Mouse (Mus musculus): ENCODE data around the gene Insm2.
"Not testable (repeated sequence)": the region's sequence is repeated elsewhere in the genome, so short reads cannot be mapped to it uniquely, and the experiment has no call there.

- TF ChIP-seq CTCF (IDR thresholded peaks at IDR 0.05; ENCODE audit: borderline replicate concordance, extremely low read depth, insufficient read depth, insufficient read length); POLR2A (IDR thresholded peaks at IDR 0.05; ENCODE audit: borderline replicate concordance, extremely low read depth, insufficient read depth, insufficient read length, poor library complexity, severe bottlenecking): not testable (repeated sequence)
These were observed 44.3 kb upstream of the Insm2 start for GRCm38 (mm10) chr12:55554901-55555300.

Data from brain, embryonic 14.5 days (tissue).